Mouse (Mus musculus): ENCODE measurements around the gene Smoc2. TPM values are rescaled to one million over a fixed set of nuclear protein-coding genes. Genes with fewer than 3 reads are reported as not detected.

The Smoc2 gene
- total RNA-seq, 2 experiments from 2014 or later, result 10.1 to 12.3 TPM

- no peak for DNase-seq (ENCODE audit: low spot score in 2 of 2)
- intact Hi-C loops (cut with DNase I), result no loop called here
Measured at GRCm38 (mm10) chr17:14387261-14387660, 108.0 kb downstream of the Smoc2 start.

- no peak for DNase-seq (ENCODE audit: low spot score in 2 of 2)
- intact Hi-C loops (cut with DNase I), result no loop called here
Measured at GRCm38 (mm10) chr17:14392443-14392842, 113.1 kb downstream of the Smoc2 start.

DNA sequence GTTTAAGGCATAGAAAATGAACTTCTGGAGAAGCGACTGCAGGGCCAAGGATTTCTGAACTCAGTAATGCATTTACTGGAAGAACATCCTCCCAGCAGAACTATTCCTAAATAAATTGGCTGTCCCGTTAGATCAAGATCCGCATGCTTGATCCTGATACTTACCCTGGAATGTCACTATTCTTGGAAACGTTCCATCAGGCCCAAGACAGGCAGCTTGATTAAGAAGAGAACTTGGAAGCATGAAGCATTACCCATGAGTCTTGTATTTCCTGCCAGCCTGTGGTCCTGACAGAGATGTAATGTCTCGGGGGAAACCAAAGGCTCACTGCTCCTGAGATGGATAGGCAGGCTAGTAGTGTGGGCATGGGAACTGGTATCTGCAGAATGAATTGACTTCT, 115.6 kb downstream of the Smoc2 start:
- intact Hi-C loops (cut with DNase I), result no loop called here
- no peak for DNase-seq (ENCODE audit: low spot score in 2 of 2)

GRCm38 (mm10) chr17:14397456-14397855, 118.2 kb downstream of the Smoc2 start:
- DNase-seq (ENCODE audit: low spot score in 2 of 2), result peak in 1 of 2 experiments; percentile 36
- intact Hi-C loops (cut with DNase I), result no loop called here

DNA sequence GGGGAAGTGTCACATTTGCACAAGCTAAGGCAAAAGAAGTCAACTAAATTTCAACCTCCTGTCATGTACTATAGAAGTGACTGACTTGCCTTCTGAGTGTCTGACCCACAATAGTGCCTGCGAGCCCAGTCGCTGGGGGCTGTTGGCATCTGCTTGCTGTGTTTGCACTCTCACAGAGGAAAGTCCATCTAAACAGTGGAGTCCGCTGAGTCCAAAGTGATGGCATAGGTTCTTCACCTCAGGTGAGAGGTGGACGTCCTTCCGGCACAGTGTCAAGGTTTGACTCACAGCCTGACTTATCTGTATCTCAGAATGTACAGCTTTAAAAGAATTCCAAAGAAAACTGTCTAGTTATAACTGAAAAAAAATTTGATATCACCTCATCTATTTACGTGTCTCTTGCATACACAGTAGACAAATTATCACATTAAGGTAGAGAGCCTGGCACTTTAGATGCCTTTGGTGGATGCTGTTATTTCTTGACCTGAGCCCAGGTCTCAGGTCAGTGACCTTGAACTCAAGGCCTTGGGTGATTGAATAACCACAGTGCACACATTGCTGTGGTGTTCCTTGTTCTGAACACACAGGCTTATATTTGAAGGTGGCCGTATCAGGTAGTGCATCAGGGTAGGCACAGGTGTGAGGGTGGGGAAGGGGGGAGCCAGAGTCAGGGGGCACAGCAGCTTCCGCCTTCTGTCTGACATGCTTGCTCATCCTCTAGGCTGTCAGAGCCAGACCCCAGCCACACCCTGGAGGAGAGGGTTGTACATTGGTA, 119.5 kb downstream of the Smoc2 start:
- DNase-seq (ENCODE audit: low spot score in 2 of 2), result no peak
- intact Hi-C loops (cut with DNase I), result no loop called here

GRCm38 (mm10) chr17:14400960-14401359, 121.7 kb downstream of the Smoc2 start:
- intact Hi-C loops (cut with DNase I), result no loop called here
- DNase-seq (ENCODE audit: low spot score in 2 of 2), result peak in 1 of 2 experiments; percentile 22

DNA sequence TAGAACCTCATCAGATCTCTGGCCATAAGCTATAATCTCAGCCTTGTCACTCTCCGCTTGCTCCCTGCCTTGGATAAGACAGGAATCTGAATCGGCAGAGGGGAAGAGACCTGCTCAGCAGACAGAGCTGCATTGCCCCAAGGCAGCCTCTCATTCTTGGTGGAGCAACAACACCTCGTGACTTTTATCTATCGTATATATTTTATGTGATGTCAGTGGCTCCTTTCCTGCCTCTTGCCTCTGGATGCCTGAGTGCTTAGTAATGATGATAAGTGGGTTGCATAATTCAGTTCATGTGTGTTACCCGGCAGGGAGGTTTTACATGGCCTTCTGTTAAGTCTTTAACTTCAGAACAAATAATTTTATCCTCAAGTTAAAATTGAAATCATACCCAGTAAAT, 128.6 kb downstream of the Smoc2 start:
- intact Hi-C loops (cut with DNase I), result no loop called here
- DNase-seq (ENCODE audit: low spot score in 2 of 2), result no peak

- intact Hi-C loops (cut with DNase I), result no loop called here
- no peak for DNase-seq (ENCODE audit: low spot score in 2 of 2)
Measured at GRCm38 (mm10) chr17:14412460-14412859, 133.2 kb downstream of the Smoc2 start.

GRCm38 (mm10) chr17:14414511-14414910, 135.2 kb downstream of the Smoc2 start:
- intact Hi-C loops (cut with DNase I), result no loop called here
- DNase-seq (ENCODE audit: low spot score in 2 of 2), result no peak

DNA sequence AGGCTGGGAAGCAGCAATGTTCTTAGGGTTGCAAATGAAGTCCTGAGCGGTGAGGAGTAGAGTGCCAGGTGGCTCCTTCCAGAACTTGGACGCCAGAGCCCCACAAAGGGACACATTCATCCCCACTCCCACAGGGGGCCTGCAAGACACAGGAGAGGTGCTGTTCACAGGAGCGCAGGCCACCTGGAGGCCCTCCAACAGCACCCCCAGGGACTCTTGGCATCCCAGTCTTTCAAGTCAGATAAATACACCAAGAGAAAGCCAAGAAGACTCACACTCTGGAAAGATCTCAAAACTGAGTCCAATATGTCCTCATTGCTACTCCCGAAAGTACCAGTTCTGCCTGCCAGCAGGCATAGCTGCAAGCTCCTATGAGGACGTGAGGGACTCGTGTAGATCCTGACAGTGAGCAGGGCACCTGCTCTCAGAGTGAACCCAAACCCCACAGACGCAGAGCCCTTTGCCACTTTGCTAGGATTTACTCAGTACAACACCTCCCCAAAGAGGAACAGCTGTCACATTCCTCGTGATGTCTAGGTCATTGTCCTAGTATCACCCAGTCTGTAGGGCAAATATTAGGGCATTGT, 141.2 kb downstream of the Smoc2 start:
- DNase-seq (ENCODE audit: low spot score in 2 of 2), result no peak
- intact Hi-C loops (cut with DNase I), result no loop called here

DNA sequence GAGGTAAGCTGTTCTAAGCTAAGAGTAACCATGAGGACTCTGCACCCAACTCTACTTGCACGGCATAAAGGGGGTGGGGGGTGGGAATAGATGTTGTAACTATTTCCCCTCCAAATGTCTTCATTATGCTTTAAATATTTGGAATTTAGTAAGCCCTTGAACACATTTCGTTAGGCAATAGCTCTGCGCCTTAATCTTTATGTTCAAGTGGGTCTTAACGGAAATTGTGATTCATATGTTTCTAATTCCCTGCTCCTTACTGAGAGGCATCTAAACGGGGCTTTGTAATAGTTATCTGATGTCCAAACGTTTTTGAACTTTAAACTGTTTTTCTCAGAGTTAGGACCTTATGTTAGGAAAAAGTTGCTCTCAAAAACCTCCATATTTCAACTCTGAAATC, 147.2 kb downstream of the Smoc2 start:
- DNase-seq (ENCODE audit: low spot score in 2 of 2), result no peak
- intact Hi-C loops (cut with DNase I), result no loop called here

DNA sequence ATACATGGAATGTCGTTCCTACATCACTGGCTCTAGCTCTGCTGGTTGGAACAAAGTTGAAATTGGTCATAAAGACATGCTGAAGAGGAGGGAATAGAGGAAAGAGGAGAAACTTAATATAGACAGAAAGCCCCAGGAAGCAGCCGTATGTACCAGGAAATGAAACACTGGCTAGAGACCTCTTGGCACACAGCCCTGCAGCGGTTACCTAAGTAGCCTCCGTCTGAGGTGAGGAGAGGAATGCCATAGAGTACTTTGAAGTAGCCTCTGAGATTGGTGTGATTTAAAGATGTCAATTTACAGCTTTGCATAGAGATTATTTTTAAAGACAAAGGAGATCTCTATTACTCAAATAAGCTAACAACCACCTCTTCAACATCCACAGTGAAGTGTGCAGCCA, 155.4 kb downstream of the Smoc2 start:
- intact Hi-C loops (cut with DNase I), result no loop called here
- no peak for DNase-seq (ENCODE audit: low spot score in 2 of 2)

DNA sequence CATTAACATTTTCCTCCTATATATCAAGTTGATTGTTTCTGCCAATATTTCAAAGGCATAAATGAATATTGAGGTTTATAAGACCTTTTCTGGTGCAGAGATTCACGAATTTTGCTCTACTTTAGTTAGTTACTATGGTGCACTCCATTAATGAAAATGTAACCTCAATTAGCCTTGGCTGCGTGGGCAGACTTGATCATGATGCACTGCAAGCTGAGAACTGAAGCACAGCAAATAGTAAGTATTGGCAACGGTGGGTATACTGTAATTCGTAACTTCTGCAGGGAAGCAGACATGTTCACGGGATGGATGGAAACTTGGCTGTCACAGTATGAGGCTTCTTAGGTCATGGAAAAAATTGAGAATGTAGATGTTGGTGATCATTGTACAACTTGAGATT, 166.3 kb downstream of the Smoc2 start:
- intact Hi-C loops (cut with DNase I), result no loop called here
- no peak for DNase-seq (ENCODE audit: low spot score in 2 of 2)

GRCm38 (mm10) chr17:14447275-14447674, 168.0 kb downstream of the Smoc2 start:
- intact Hi-C loops (cut with DNase I), result no loop called here

More at GRCm38 (mm10) chr17:14447275-14447674, 168.0 kb downstream of the Smoc2 start:
- no peak for DNase-seq (ENCODE audit: low spot score in 2 of 2)

Other genes with a start within 250 kb of the Smoc2 start
- gene Gm7358, start 220.0 kb upstream of the Smoc2 start, total RNA-seq (2021), result not detected
- gene Dact2, start 75.2 kb upstream of the Smoc2 start, total RNA-seq (2021), result 10 to 100 TPM; 80.7 to 87.1 TPM